Mouse (Mus musculus) adrenal gland, adult 18-20 months (tissue): ENCODE results near the gene 4930519P11Rik. TPM values are rescaled to one million over a fixed set of nuclear protein-coding genes. Genes with fewer than 3 reads are reported as not detected.

Experiments used
- total RNA-seq, 2 experiments: library from RNA; stranded (reverse); gene quantifications; 1 replicate in 1 of 2; 2 replicates in 1 of 2; pipeline ENCODE4 v1.2.3; 2021

4930519P11Rik gene
- total RNA-seq, 2 experiments from 2014 or later: not detected

Other genes starting within 250 kb of the 4930519P11Rik start
- 10 to 100 TPM in 1 of 2 experiments, 1 to 10 TPM in 1; 9.3 to 13.6 TPM for gene Cdk5rap1, start 240.4 kb downstream of the 4930519P11Rik start, total RNA-seq
- gene Snta1, start 205.3 kb downstream of the 4930519P11Rik start, total RNA-seq: 10 to 100 TPM; 23.8 to 29.3 TPM
- 10 to 100 TPM; 28.7 to 36.9 TPM for gene Cbfa2t2, start 177.0 kb downstream of the 4930519P11Rik start, total RNA-seq
- gene 1700003F12Rik, start 66.4 kb downstream of the 4930519P11Rik start, total RNA-seq: under 1 TPM in 1 of 2 experiments, not detected in 1; 0.46 TPM
- gene Actl10, start 61.7 kb downstream of the 4930519P11Rik start, total RNA-seq: under 1 TPM in 1 of 2 experiments, not detected in 1; 0.19 TPM
- 1 to 10 TPM in 1 of 2 experiments, under 1 TPM in 1; 0.86 to 1.6 TPM for gene Necab3, start 54.5 kb downstream of the 4930519P11Rik start, total RNA-seq
- gene E2f1, start 43.5 kb downstream of the 4930519P11Rik start, total RNA-seq: 1 to 10 TPM; 7.5 to 8.9 TPM
- gene Pxmp4, start 9.7 kb downstream of the 4930519P11Rik start, total RNA-seq: 10 to 100 TPM; 30.1 to 33.9 TPM
- gene Zfp341, start 140 bp downstream of the 4930519P11Rik start, total RNA-seq: 1 to 10 TPM; 3.8 TPM
- 100 to 1,000 TPM; 206 to 285 TPM for gene Chmp4b, start 38.3 kb upstream of the 4930519P11Rik start, total RNA-seq
- gene Gm14214, start 156.6 kb upstream of the 4930519P11Rik start, total RNA-seq: not detected
- 100 to 1,000 TPM; 190 to 194 TPM for gene Raly, start 177.7 kb upstream of the 4930519P11Rik start, total RNA-seq
- gene a, start 178.0 kb upstream of the 4930519P11Rik start, total RNA-seq: not detected